Mouse (Mus musculus) ES-Bruce4 (cell line): ENCODE measurements around the gene Olfr406.

ENCODE experiments used
- CTCF ChIP-seq: IDR thresholded peaks from one replicate; pipeline ENCODE4 v1.8.1; 2011; ENCODE audit warnings: low read depth, low read length
- POLR2A ChIP-seq: IDR thresholded peaks from one replicate; pipeline ENCODE4 v1.8.1; 2011; ENCODE audit warnings: low read length; ENCODE audit not compliant: insufficient read depth

DNA sequence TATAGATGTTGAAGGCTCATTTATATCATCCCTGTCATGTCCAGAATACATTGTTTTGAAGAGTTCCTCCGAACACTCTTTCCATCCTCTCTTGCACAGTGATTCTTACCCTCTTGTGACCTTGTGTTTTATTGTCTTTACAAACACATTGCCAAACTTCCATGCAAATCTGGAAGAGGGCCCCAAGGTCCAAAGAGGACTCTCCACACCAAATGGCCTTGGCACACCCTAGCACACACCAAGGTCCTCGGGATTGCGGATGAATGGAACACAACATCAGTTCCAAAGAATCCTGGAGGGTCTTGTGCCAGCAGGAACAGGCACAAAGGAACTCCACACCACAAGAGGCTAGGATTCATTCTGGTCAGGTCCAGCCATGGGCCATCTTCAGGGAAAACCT is 18.4 kb upstream of the Olfr406 start:
- TF ChIP-seq CTCF, result no peak
- TF ChIP-seq POLR2A, result no peak
